Mouse (Mus musculus) CD8-positive naive resting alpha-beta T cell, adult 57 days (primary cell): ENCODE data around the gene Gfpt2. TPM values are rescaled to one million over a fixed set of nuclear protein-coding genes. Genes with fewer than 3 reads are reported as not detected.

Experiments
- total RNA-seq: library from RNA; stranded (reverse); gene quantifications from one replicate; pipeline ENCODE4 v1.2.4, GENCODE M21; 2023

The Gfpt2 gene
- total RNA-seq = 0.21 TPM

GRCm38 (mm10) chr11:49793619-49794341 lies at the start of gene Gfpt2:
Gene Gfpt2, plus strand, starts transcription at chr11:49794178.

DNA sequence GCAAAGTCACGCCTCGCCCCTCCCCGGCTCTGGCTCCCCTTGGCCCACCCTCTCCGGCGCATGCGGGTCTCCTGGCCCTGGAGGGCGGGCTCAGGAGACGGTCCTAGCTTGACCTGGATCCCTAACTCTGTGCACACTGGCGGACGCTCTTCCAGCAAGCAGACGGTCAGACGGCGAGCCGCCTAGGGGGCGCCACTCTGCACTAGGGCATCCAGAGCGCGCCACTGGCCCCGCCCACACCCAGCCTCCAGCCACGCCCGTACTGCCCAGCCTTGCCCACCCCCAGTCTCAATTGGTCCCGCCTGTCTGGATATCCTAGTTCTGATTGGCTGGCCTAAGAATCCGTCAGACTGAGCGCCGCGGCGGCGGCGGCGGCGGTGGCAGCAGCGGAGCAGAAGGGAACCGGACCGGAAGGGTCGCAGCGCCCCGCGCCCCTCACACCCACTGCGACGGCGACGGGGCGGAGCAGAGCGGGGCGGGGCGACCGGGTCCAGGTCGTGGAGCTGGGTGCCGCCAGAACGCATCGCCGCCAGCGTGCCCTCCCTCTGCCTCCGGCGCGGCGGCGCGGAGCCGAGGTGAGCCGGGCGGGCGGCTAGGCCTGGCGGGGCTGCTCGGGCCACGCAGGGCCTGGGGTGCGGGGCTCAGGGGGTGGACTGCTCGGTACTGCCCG lies 52.6 kb downstream of the Gfpt2 start, which contains the start of gene Mapk9:
Mapk9 (plus strand) TSS at position 351 of the 670 bp plus-strand sequence.

Other genes starting within 250 kb of the Gfpt2 start
- not detected for gene Olfr1380, start 237.3 kb upstream of the Gfpt2 start, total RNA-seq
- not detected for gene Flt4, start 184.9 kb upstream of the Gfpt2 start, total RNA-seq
- gene Scgb3a1, start 130.6 kb upstream of the Gfpt2 start, total RNA-seq = not detected
- gene Cnot6, start 81.5 kb upstream of the Gfpt2 start, total RNA-seq = 71.9 TPM
- 46.1 TPM for gene Mapk9, start 52.6 kb downstream of the Gfpt2 start, total RNA-seq
- gene Rasgef1c, start 107.7 kb downstream of the Gfpt2 start, total RNA-seq = not detected
- gene Rnf130, start 231.2 kb downstream of the Gfpt2 start, total RNA-seq = 25.3 TPM